Mouse (Mus musculus): ENCODE measurements around the gene Napsa.

Napsa gene

DNA sequence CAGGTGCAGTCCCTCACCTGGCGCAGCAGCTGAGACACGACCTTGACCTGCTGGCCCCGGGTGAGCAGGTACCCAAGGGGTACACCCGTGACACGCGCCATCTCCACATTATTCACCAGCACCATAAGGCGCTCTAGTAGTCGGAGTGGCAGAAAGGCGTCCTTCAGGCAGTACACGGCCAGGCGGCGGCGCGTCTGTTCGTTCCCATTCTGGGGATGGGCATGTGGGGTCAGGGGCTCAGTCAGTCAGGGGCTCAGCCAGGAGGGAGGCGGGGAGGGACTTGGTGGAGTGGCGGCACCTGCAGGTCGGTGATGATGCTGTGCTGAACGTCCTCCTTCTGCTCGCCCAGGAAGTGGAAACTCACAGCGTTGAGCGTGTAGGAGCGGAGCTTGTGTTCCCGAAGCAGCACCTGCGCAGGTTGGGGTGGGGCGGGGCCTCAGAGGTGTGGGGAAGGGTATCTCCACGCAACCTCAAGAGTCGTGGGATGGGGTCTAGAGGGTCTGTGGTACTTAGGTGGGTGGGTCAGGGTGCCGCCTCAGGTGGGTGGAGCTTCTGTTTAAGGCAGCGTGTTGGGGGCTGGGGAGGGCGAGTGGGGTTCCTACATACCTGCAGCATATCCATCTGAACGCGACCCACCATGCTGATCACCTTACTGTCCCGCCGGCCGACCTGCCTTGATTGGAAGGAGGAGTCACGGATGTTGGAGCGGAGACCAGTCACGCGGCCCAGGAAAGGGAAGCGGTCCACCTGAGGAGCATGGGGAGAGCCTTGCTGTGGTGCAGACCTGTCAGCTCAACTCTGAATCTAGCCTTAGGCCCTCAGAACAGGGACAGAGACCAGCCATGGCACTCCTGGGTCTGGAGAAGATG lies 33.2 kb upstream of the Napsa start:
- no peak for DNase-seq (ENCODE audit: low spot score)

GRCm38 (mm10) chr7:44542555-44542954 lies 29.6 kb upstream of the Napsa start:
- DNase-seq (ENCODE audit: low spot score) = no peak

- no peak for DNase-seq (ENCODE audit: low spot score)
Measured at GRCm38 (mm10) chr7:44543071-44543470, 29.1 kb upstream of the Napsa start.

DNA sequence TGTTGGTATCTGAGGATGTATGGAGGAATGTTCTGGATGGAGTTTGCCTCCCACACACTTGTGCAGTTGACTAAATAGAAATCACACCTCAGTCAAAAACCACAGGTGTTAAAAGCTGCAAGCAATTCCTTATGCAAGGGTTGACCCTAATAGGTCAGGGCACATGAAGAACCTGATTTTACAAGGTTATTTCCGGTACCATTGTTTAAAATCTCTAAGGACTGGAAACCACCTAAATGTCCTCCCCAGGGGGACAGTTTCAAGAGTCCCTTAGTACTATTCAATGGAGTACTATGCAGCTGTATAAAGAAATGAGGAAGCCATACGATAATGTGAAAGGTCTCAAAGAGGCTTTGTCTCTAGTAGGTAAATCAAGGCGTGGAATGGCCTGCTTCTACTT lies 25.9 kb upstream of the Napsa start:
- no peak for DNase-seq (ENCODE audit: low spot score)

DNA sequence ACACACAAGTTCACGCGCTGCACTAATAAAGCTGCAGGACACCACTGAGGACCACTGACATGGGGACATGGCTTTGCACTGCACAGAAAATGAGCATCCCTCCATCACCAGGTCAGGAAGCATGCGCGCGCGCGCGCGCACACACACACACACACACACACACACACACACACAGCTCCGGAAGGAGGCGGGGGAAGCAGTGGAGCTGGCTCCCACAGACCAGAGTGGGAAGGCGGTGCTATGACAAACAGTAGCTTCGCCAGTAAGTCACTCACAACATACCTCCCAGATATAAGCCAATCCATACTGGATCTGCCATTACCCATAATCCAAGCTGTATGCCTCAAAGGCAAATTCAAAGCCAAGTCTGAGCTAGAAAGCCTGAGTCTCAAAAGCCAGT lies 25.1 kb upstream of the Napsa start:
- no peak for DNase-seq (ENCODE audit: low spot score)

DNA sequence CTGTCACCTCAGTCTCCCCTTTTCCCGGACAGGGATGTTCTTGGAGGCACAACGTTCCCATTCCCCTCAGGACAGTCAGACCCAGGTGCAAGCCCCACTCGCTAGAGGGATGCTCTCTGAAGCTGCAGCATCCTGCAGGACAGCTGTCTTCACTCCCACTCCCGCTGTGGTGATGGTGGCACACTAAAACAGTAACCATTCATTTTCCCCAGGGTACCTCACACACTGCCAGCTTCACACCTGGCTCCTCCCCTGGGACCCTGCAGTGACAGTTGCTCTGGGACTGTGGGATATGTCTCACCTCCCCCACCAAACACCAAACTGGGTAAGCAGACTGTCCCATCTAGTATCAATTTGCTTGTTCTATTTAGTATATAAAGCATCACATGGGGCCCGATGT lies 24.5 kb upstream of the Napsa start:
- no peak for DNase-seq (ENCODE audit: low spot score)

DNA sequence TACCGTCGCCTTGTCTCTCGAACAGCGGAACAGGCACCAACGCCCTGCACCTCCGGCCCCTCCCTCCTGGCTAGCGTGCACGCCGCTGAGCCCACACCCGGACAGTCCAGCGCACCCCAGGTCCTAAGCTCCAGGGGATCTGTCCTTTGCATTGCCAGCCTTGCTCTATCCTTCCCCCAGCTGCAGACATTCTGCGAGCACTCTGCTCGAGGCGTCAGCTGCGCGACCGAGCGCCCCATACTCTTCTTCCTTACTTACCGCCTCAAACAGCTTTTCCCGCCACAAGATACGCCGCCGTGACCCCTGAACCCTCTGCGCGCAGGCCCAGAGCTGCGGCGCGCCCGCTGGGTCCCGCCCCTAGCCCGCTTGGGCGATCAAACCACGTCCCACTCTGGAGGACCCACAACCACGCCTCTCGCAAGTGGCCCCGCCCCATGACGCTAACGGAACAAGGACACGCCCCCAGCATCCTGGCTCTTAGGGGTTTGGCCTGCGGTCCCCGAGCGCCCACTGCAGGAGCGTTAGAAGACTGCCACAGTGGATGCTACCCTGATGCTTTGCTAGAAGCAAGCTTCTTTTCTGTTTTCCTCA lies 23.6 kb upstream of the Napsa start, which contains the start of gene Pold1:
TSS of gene Pold1 (minus strand) at position 353 of the 591 bp plus-strand sequence.
- DNase-seq (ENCODE audit: low spot score) = peak; percentile 99

DNA sequence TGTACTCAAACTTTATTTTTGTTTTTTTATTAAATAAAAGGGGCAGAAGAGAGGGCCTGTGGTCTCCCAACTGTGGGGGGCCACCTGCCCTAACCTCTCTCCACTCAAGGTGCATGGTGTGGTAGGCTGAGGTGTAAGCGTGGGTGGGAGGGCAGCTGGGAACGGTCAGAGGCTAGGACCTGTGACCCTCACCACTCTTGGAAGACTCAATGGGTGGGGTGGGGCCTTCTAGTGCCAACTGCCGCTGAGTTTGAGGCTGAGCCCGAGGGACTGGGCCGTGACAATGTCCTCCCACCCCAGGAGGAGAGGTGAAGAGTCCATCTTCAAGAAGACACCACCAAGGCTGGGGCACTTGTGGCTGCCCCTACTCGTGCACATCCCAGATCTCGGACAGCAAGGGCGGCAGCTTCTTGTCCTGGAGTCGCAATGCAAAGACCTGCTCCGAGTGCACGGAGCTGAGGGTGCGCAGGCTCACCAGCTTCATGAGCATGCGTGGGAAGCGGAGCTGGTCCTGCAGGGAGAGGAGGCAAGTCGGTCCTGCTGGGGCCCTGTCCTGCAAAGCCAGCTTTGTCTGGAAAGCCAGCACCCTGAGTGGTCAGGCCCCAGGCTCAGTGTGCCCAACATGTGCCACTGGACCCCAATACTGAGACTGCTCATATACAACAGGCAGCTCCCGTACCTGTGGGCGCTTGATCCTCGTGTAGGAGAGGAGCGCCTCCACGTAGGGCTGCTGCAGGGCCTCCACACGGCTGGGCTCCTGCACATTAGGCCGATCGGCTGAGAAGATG lies 22.4 kb upstream of the Napsa start:
- no peak for DNase-seq (ENCODE audit: low spot score)

DNA sequence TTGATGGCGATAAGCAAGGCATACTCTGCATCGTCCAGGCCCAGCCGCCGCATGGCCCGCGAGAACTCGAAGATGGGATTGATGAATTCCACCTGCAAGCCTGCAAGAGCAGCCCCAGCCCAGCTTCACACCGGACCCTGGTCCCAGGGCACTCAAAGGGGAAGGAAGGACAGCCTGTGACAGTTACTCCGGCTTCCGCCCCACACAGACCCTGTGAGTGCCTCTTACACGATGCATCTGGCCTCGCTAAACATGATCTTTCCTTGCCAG lies 21.8 kb upstream of the Napsa start:
- DNase-seq (ENCODE audit: low spot score) = no peak

- no peak for DNase-seq (ENCODE audit: low spot score)
Measured at GRCm38 (mm10) chr7:44551301-44551700, 20.9 kb upstream of the Napsa start.

- no peak for DNase-seq (ENCODE audit: low spot score)
Measured at GRCm38 (mm10) chr7:44551731-44552130, 20.4 kb upstream of the Napsa start.

DNA sequence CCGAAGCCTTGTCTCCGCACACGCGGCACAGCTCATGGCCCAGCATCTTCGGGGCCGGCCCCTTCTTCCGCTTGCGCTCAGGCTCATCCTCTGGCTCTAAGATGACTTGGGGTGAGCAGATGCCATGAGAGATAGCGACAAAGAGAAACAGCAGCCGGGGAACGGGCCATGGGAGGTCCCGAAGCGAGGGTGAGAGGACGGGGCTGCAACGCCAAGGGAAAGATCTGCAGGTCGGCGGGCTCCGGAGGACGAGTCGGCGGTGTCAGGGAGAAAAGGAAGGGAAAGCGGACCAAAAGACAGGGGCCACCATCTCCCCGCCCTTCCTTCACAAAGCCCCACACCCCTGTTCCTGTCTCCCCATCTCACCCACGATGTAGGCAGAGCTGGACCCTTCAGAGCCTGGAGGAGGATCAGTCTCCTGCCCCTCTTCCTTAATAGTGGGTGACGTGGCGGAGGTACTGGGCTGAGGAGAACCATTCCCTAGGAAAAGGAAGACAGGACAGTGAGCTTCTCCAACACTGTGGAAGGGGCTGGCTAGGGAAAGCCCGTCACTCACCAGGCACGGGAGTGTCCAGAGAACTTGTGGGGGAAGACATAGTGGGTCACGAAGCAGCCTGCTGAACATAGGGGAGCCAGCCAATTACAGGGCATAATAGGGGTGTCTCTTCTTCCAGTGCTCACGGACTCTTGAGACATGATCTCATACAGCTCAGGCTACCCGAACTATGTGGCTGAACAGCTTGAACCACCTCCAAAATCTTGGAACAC lies 19.9 kb upstream of the Napsa start:
- DNase-seq (ENCODE audit: low spot score) = no peak

GRCm38 (mm10) chr7:44553196-44553764 lies 18.9 kb upstream of the Napsa start:
- DNase-seq (ENCODE audit: low spot score) = peak; percentile 79

GRCm38 (mm10) chr7:44553826-44554225 lies 18.4 kb upstream of the Napsa start, which contains the start of gene Nr1h2:
Gene Nr1h2, minus strand, starts transcription at chr7:44553951.
- DNase-seq (ENCODE audit: low spot score) = peak; percentile 96

- DNase-seq (ENCODE audit: low spot score) = no peak
Measured at GRCm38 (mm10) chr7:44557629-44558028, 14.6 kb upstream of the Napsa start.

- DNase-seq (ENCODE audit: low spot score) = peak; percentile 68
Measured at GRCm38 (mm10) chr7:44560435-44561400, 11.5 kb upstream of the Napsa start.

- no peak for DNase-seq (ENCODE audit: low spot score)
Measured at GRCm38 (mm10) chr7:44563284-44563683, 8.9 kb upstream of the Napsa start.

- no peak for DNase-seq (ENCODE audit: low spot score)
Measured at GRCm38 (mm10) chr7:44564486-44564885, 7.7 kb upstream of the Napsa start.

DNA sequence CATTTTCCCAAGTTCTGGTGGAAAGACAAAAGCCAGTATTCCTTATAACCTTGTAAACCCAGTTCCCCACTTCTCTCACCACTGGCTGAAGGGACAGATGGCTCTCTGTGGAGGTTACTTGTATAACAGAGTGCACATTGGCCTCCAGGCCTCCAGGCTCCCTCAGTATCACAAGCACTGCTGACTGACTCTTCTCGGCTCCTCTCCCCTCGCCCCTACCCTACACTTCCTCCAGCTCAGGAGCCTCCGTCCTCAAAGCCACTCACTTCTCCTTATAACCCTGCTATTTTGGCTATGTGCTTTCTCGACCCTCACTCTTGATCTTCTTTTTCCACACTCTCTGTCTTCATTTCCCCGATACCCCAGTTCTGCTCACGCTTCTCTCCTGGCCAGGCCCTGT lies 6.8 kb upstream of the Napsa start:
- no peak for DNase-seq (ENCODE audit: low spot score)

GRCm38 (mm10) chr7:44568803-44569202 lies 3.4 kb upstream of the Napsa start:
- no peak for DNase-seq (ENCODE audit: low spot score)

- DNase-seq (ENCODE audit: low spot score) = no peak
Measured at GRCm38 (mm10) chr7:44570989-44571388, 1.2 kb upstream of the Napsa start.
